Comparison of ENCODE assay signal across 8 mouse cellular contexts in genomic region chr10:16552861-16553635, GRCm38 (mm10).
DNase-seq lines count a peak whose midpoint lies in the region; ATAC-seq and TF ChIP-seq lines count a peak whose summit lies in the region.

No protein-coding gene starts in this region.

- no peaks in the 10 kb centered on the region for H3K79me2 ChIP-seq in C2C12 (ENCODE audit: control insufficient read depth, insufficient read depth)

- WGBS in kidney, embryonic 14.5 days: 40% methylated on average over 3 of the region's 3 CpGs
- 40% methylated on average over 3 of the region's 3 CpGs for WGBS in limb, embryonic 14.5 days
- 78% methylated on average over 3 of the region's 3 CpGs for WGBS in forebrain, embryonic 16.5 days

- DNase-seq in kidney, postnatal 4 days: no peak
- peak; percentile 8 for DNase-seq in adrenal gland, postnatal 25 days
- DNase-seq in limb, embryonic 14.5 days (ENCODE audit: low spot score): peak; percentile 85
- no peak for DNase-seq in thymus, postnatal 0 days (ENCODE audit: low spot score)
- no peak for DNase-seq in left cerebral cortex, adult 9 months (ENCODE audit: low spot score in 2 of 2)

- H3K27ac ChIP-seq in kidney, embryonic 14.5 days (ENCODE audit: low read depth, low read length): no peak overlapping the region
- H3K27ac ChIP-seq in limb, embryonic 14.5 days (replicated peaks; ENCODE audit: low read depth, low read length): 0 out of 2 replicates have a peak overlapping the region, but pooled peaks have one; percentile 13
- H3K27ac ChIP-seq in forebrain, embryonic 16.5 days (ENCODE audit: low read length): no peak overlapping the region

- H3K9ac ChIP-seq in kidney, embryonic 14.5 days (ENCODE audit: low read depth, low read length): no peak overlapping the region
- H3K9ac ChIP-seq in limb, embryonic 14.5 days (ENCODE audit: low read depth, low read length, severe bottlenecking): no peak overlapping the region
- no peak overlapping the region for H3K9ac ChIP-seq in forebrain, embryonic 16.5 days (replicated peaks; ENCODE audit: low read depth, low read length)

- no peaks in the 10 kb centered on the region for H3K9me3 ChIP-seq in kidney, embryonic 14.5 days (ENCODE audit: control insufficient read depth, low read length)
- no peaks in the 10 kb centered on the region for H3K9me3 ChIP-seq in limb, embryonic 14.5 days (ENCODE audit: control insufficient read depth, low read length)
- H3K9me3 ChIP-seq in forebrain, embryonic 16.5 days (ENCODE audit: control insufficient read depth, low read length): no peaks in the 10 kb centered on the region

- TF ChIP-seq POLR2A in limb, embryonic 14.5 days (IDR thresholded peaks at IDR 0.05; ENCODE audit: borderline replicate concordance, extremely low read depth, insufficient read depth, insufficient read length): no peak

- TF ChIP-seq CTCF in C2C12 (IDR thresholded peaks at IDR 0.05; ENCODE audit: control insufficient read depth, insufficient read depth, insufficient read length): no peak

- no peaks in the 10 kb centered on the region for H3K36me3 ChIP-seq in kidney, embryonic 14.5 days (ENCODE audit: control insufficient read depth, insufficient read depth, low read length)
- peaks cover 3% of the 10 kb centered on the region for H3K36me3 ChIP-seq in C2C12 (ENCODE audit: control insufficient read depth, insufficient read depth)
- no peaks in the 10 kb centered on the region for H3K36me3 ChIP-seq in limb, embryonic 14.5 days (ENCODE audit: control insufficient read depth, insufficient read depth, low read length)
- H3K36me3 ChIP-seq in forebrain, embryonic 16.5 days (ENCODE audit: control insufficient read depth, insufficient read depth): no peaks in the 10 kb centered on the region

- H3K4me1 ChIP-seq in kidney, embryonic 14.5 days (ENCODE audit: control insufficient read depth, insufficient read depth, low read length): no peaks in the 10 kb centered on the region
- no peaks in the 10 kb centered on the region for H3K4me1 ChIP-seq in limb, embryonic 14.5 days (ENCODE audit: control insufficient read depth, insufficient read depth, low read length)
- no peaks in the 10 kb centered on the region for H3K4me1 ChIP-seq in forebrain, embryonic 16.5 days (replicated peaks; ENCODE audit: control insufficient read depth, insufficient read depth, low read length)

- peak; percentile 83 for ATAC-seq in kidney, embryonic 14.5 days (ENCODE audit: low FRiP score, low TSS enrichment)
- ATAC-seq in limb, embryonic 14.5 days (ENCODE audit: low FRiP score, low read depth): peak; percentile 70
- no peak for ATAC-seq in forebrain, embryonic 16.5 days

- no peak overlapping the region for H3ac ChIP-seq in C2C12 (ENCODE audit: control insufficient read depth, insufficient read length, low read depth)

- no peak overlapping the region for H3K4me3 ChIP-seq in kidney, embryonic 14.5 days (ENCODE audit: low read length)
- H3K4me3 ChIP-seq in C2C12 (ENCODE audit: insufficient read depth, poor library complexity, severe bottlenecking): no peak overlapping the region
- H3K4me3 ChIP-seq in limb, embryonic 14.5 days (replicated peaks; ENCODE audit: low read length): no peak overlapping the region
- H3K4me3 ChIP-seq in forebrain, embryonic 16.5 days (replicated peaks; ENCODE audit: low read length): no peak overlapping the region

- no peaks in the 10 kb centered on the region for H3K27me3 ChIP-seq in kidney, embryonic 14.5 days (ENCODE audit: control insufficient read depth, insufficient read depth, low read length)
- no peaks in the 10 kb centered on the region for H3K27me3 ChIP-seq in C2C12 (ENCODE audit: control insufficient read depth, insufficient read depth, insufficient read length)
- H3K27me3 ChIP-seq in limb, embryonic 14.5 days (ENCODE audit: control insufficient read depth, insufficient read depth, low read length): no peaks in the 10 kb centered on the region
- H3K27me3 ChIP-seq in forebrain, embryonic 16.5 days (replicated peaks; ENCODE audit: control insufficient read depth, insufficient read depth, low read length): no peaks in the 10 kb centered on the region

- H3K4me2 ChIP-seq in kidney, embryonic 14.5 days (replicated peaks; ENCODE audit: low read depth, low read length): no peak overlapping the region
- no peak overlapping the region for H3K4me2 ChIP-seq in limb, embryonic 14.5 days (replicated peaks; ENCODE audit: low read depth, low read length, severe bottlenecking)
- no peak overlapping the region for H3K4me2 ChIP-seq in forebrain, embryonic 16.5 days (ENCODE audit: low read length)

- H3K79me3 ChIP-seq in C2C12 (ENCODE audit: low read depth): no peaks in the 10 kb centered on the region

TF ChIP-seq in C2C12, 6 proteins besides CTCF, POLR2A, EP300 and RAD21:
- TF ChIP-seq MYOD1 (IDR thresholded peaks at IDR 0.05; ENCODE audit: control insufficient read depth, insufficient read length, low read depth): peak; percentile 7
- TF ChIP-seq MYOG (IDR thresholded peaks at IDR 0.05; ENCODE audit: control insufficient read depth, extremely low read depth, insufficient read length): no peak
- TF ChIP-seq CEBPB (IDR thresholded peaks at IDR 0.05; ENCODE audit: low read depth): peak; percentile 93
- no peak for TF ChIP-seq MAX (IDR thresholded peaks at IDR 0.05)
- peak; percentile 16 for TF ChIP-seq USF1 (IDR thresholded peaks at IDR 0.05; ENCODE audit: low read depth)
- no peak for TF ChIP-seq FOSL1 (IDR thresholded peaks at IDR 0.05; ENCODE audit: insufficient read depth, low read length, poor library complexity, severe bottlenecking)

Comparison
In these comparisons a context has a peak if more than half of its experiments do, and no peak if none do; other contexts are left out.
1. DNase-seq: peak in adrenal gland, postnatal 25 days (single experiment) and limb, embryonic 14.5 days (single experiment); none in kidney, postnatal 4 days (0 of 2), thymus, postnatal 0 days (single experiment) and left cerebral cortex, adult 9 months (0 of 2).